Mouse (Mus musculus) adipocyte (in vitro differentiated cells): ENCODE measurements around the gene Endov.

Experiments
- DNase-seq: peaks from one replicate; pipeline ENCODE4 v3.0.0-alpha.2; 2016; ENCODE audit warnings: low spot score

Endov gene

GRCm38 (mm10) chr11:119490861-119491689, at the start of gene Endov:
TSS of gene Endov (plus strand) at chr11:119491347.
- peak; percentile 97 for DNase-seq

DNA sequence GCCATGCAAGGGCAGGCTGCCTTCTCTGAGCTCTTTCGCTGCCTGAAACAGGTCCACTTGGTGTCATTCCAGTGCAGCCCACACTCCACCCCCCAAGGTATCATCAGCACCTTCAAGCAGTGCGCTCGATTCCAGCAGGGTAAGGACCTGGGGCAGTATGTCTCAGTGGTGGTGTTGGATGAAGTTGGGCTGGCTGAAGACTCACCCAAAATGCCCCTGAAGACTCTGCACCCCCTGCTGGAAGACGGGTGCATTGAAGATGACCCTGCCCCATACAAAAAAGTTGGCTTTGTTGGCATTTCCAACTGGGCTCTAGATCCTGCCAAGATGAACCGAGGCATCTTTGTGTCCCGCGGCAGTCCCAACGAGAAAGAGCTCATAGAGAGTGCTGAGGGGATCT, 48.9 kb upstream of the Endov start:
- peak; percentile 18 for DNase-seq

DNA sequence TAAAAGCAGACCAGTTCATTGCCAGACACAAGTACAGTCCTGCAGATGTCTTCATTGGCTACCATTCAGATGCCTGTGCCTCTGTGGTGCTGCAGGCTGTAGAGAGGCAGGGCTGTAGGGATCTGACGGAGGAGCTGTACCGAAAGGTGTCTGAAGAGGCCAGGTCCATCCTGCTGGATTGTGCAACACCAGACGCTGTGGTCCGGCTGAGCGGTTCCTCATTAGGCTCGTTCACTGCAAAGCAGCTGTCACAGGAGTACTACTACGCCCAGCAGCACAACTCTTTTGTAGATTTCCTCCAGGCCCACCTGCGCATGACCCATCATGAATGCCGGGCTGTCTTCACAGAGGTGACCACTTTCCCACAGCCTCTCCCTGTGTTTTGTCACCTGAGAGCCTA, 47.7 kb upstream of the Endov start:
- no peak for DNase-seq

- no peak for DNase-seq
These were observed 35.0 kb upstream of the Endov start for GRCm38 (mm10) chr11:119456097-119456496.

DNA sequence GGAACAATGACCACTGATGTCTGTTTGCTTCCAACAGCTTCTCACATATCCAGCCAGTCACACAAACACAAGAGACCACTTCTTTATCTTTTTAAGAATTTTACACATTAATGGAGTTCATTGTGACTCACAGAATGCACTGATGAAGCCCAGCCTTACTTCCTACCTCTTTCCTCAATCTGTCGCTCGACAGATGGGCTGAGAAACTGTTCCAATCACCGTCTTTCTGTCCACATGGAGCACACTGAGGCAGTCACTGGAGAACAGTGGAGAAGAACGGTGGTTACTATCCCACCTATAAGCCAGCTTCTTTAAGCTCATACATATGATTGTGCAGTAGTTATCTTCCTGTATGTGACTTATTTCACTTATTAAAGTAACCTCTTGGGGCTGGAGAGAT, 13.3 kb upstream of the Endov start:
- DNase-seq = no peak

GRCm38 (mm10) chr11:119491690-119492087, 542 bp downstream of the Endov start:
- DNase-seq = no peak

DNA sequence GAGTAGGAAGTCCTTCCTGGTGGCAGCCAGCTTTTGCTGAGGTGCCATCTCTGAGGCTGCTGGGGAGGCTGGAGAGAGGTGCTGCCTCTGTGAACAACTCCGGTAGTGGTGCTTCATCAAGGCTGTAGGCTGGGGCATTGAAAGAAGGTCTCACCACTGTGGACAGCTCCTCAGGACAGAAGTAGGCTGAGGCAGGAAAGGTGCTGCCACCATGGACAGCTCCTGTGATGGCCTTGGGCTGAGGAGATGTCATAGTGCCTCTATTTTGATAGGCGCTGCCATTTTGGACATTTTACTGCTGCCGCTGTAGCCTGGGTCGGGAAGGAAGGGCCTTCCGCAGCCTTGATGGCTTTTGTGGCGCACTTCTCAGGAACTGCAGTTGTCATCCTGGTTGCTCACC, 1.7 kb downstream of the Endov start:
- DNase-seq = peak; percentile 18

DNA sequence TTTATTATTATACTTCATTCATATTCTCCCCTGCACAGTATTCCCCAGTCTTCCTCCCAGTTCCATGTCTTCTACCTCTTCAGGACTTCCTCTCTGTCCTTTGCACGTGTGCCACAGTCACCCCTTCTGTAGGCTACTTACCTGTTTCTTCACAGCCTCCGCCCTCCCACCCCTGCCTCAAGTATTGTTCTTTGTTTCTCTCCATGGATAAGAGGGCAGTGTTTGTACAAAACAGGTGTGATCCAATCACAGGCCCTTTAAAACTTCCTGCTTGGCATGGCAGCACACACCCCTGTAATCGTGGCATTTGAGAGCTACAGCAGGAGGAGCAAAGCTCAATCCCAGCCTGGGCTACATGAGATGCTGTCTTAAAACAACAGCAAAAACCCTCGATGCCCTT, 2.4 kb downstream of the Endov start:
- no peak for DNase-seq

- no peak for DNase-seq
These were observed 5.0 kb downstream of the Endov start for GRCm38 (mm10) chr11:119496147-119496546.

GRCm38 (mm10) chr11:119497451-119497850, 6.3 kb downstream of the Endov start:
- DNase-seq = no peak

- DNase-seq = no peak
These were observed 8.2 kb downstream of the Endov start for GRCm38 (mm10) chr11:119499297-119499696.

DNA sequence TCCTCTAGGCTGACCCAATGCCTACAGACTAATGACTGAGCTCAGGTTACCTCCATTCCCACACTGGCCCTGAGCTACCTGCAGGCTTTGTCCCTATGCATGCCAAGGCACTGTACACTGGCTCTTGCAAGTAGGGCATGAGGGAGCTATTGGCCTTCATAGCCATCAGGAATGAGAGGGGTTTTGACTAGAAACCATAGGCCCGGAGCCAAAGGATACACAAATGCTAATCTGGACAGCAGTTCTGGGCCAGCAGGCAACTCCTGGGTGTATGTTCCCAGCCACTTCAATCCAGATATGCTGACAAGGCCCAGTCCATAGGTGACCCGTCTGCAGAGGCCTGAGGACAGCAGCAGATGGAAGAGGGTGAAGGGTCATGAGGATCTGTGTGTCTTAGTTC, 8.9 kb downstream of the Endov start:
- no peak for DNase-seq

GRCm38 (mm10) chr11:119503675-119504074, 12.5 kb downstream of the Endov start:
- peak; percentile 74 for DNase-seq

GRCm38 (mm10) chr11:119506386-119506785, 15.2 kb downstream of the Endov start:
- no peak for DNase-seq

- no peak for DNase-seq
These were observed 16.6 kb downstream of the Endov start for GRCm38 (mm10) chr11:119507772-119508171.

DNA sequence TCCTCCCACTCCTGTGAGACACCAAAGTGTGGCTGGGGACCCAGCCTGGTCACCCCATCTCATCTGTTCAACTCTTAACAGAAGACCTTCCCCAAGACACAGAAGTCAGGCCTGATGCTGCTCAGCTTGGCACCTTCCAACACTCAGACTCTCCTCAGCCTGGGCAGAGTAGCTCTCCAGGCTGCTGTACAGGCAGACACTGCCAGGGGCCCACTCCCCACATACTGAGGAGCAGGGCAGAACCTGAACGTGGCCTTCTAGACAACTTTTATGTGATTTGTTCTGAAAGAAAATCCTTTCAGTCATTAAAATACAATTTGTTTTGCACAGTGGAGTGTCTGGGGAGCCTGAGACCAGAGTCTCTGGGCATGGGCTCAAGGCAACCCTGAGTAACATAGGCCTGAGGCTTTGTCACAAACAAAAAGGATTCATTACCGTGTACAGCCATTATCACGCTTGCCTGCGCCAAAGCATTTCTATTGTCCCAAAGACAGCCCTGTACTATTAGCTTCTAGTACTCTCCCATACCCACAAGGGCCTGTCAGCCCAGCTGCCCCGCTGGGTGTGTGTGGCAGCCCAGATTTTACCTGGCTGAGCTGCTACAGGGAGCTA, 18.1 kb downstream of the Endov start:
- DNase-seq = no peak

- no peak for DNase-seq
These were observed 22.0 kb downstream of the Endov start for GRCm38 (mm10) chr11:119513038-119513659.

GRCm38 (mm10) chr11:119514108-119514860, 23.1 kb downstream of the Endov start:
- no peak for DNase-seq

DNA sequence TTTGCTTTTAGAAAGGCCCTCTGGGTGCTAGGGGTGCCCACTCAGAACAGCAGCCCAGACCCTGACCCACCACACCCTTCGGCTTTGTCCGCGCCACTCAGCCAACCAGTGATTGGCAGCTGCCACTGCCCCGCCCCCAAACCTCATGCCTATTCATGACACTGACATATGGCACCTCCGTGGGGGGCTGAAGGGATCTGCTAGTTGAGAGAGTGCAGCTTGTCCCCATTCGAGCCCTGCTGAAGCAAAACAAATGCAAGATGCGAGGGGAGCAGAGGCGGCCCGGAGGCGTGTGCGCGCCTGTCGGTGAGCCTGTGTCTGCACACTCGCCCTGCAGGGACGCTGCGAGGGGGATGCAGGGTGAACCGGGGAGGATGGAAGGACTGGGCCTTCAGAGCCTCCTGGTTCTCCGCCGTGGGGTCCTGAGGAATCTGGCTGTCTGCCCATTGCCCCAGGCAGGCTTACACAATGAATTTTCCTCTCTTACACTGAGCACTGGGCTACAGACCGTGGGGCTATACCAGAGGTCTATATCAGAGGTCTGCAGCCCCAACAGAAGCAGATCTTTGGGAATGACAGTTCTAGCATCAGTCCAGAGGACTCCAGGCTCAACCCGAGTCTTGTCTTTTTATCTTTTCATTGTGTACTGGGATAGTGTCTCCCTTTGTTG, 24.0 kb downstream of the Endov start:
- no peak for DNase-seq

DNA sequence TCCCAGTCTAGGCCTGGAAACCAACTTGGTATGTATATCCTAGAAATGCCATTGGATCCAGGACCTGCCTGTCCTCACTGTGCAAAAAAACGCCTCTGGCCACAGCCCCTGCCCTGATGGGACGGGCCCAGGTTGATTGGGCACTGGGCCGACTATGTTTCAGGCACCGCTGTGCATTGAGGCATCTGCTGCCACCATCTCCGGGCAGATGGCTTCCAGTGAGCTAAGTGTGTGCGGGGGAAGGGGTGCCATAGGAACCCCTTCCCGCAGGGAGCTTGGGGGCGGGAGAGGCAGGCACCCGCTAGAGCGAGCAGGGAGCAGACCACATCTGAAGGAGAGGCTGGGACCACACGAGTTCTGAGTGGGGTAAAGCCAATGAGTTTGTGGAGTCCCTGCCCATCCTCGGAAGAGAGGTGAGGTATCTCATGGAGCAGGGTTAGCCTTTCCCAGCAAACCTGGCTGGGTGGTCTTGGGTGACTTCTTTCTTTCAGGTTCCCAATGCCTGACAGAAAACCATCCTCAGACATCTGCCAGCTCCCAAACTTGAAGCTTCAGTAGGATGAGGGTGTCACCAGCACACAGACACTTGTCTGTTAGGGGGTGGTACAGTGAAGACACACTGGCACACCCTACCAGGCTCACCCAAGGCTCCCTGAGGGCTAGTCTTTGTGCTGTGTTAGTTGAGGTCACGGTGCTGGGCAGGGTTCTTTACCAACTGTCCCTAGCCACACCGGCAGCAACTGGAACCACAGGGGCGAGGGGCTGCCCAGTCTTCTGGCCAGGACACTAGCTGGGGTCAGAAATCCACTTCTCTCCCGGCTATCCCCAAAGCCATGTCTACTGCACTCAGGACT, 24.9 kb downstream of the Endov start:
- no peak for DNase-seq
